Mouse (Mus musculus): ENCODE data around the gene Ung.

- TF ChIP-seq CTCF (IDR thresholded peaks at IDR 0.05; ENCODE audit: low read depth, low read length) (no peak), GATA2 (IDR thresholded peaks at IDR 0.05; ENCODE audit: borderline replicate concordance, low read depth, low read length) (no peak), GATA1 (IDR thresholded peaks at IDR 0.05; ENCODE audit: borderline replicate concordance, low read length) (no peak)
Observed at GRCm38 (mm10) chr5:114179541-114179940, 49.4 kb downstream of the Ung start.
